Mouse (Mus musculus) heart, postnatal 4 days (tissue): ENCODE results near the gene Cd27. TPM values are rescaled to one million over a fixed set of nuclear protein-coding genes. Genes with fewer than 3 reads are reported as not detected.
A peak's percentile ranks its signal among the peaks of the same experiment; 100 is the strongest.

Experiments
- DNase-seq: peaks from one replicate; pipeline ENCODE4 v3.0.0; 2021
- total RNA-seq, 2 experiments: library from RNA; stranded (reverse); gene quantifications; 2 replicates each; pipeline ENCODE4 v1.2.3; 2021

Gene Cd27
- total RNA-seq, 2 experiments from 2014 or later, result 0.38 to 0.41 TPM

GRCm38 (mm10) chr6:125241566-125241965 is 4.8 kb upstream of the Cd27 start:
- no peak for DNase-seq

- no peak for DNase-seq
Measured at GRCm38 (mm10) chr6:125240617-125241016, 3.8 kb upstream of the Cd27 start.

GRCm38 (mm10) chr6:125239547-125239946 is 2.7 kb upstream of the Cd27 start:
- DNase-seq, result no peak

GRCm38 (mm10) chr6:125238396-125238795 is 1.6 kb upstream of the Cd27 start:
- no peak for DNase-seq

GRCm38 (mm10) chr6:125237421-125237820 is 611 bp upstream of the Cd27 start:
- no peak for DNase-seq

- DNase-seq, result no peak
Measured at GRCm38 (mm10) chr6:125236341-125236740, 469 bp downstream of the Cd27 start.

- DNase-seq, result no peak
Measured at GRCm38 (mm10) chr6:125234520-125234828, 2.3 kb downstream of the Cd27 start.

- DNase-seq, result peak; percentile 33
Measured at GRCm38 (mm10) chr6:125233816-125234519, 2.8 kb downstream of the Cd27 start.

- no peak for DNase-seq
Measured at GRCm38 (mm10) chr6:125232516-125232915, 4.3 kb downstream of the Cd27 start.

GRCm38 (mm10) chr6:125232045-125232437 is 4.8 kb downstream of the Cd27 start:
- DNase-seq, result no peak

- DNase-seq, result peak; percentile 69
Measured at GRCm38 (mm10) chr6:125231117-125232044, 5.4 kb downstream of the Cd27 start, which contains the start of gene Tapbpl. Tapbpl (minus strand) TSS chr6:125231860.

- DNase-seq, result no peak
Measured at GRCm38 (mm10) chr6:125230571-125230970, 6.2 kb downstream of the Cd27 start.

- DNase-seq, result no peak
Measured at GRCm38 (mm10) chr6:125225518-125226115, 11.2 kb downstream of the Cd27 start.

GRCm38 (mm10) chr6:125222577-125222976 is 14.2 kb downstream of the Cd27 start:
- no peak for DNase-seq

GRCm38 (mm10) chr6:125222146-125222545 is 14.7 kb downstream of the Cd27 start:
- DNase-seq, result no peak

GRCm38 (mm10) chr6:125221115-125221745 is 15.6 kb downstream of the Cd27 start:
- DNase-seq, result no peak

GRCm38 (mm10) chr6:125218963-125219362 is 17.8 kb downstream of the Cd27 start:
- peak; percentile 76 for DNase-seq

- no peak for DNase-seq
Measured at GRCm38 (mm10) chr6:125217899-125218298, 18.9 kb downstream of the Cd27 start.

GRCm38 (mm10) chr6:125216898-125217297 is 19.9 kb downstream of the Cd27 start:
- DNase-seq, result no peak

- DNase-seq, result peak; percentile 94
Measured at GRCm38 (mm10) chr6:125215148-125215954, 21.5 kb downstream of the Cd27 start, which contains the start of gene Vamp1. Vamp1 (plus strand) TSS chr6:125215551.

- DNase-seq, result no peak
Measured at GRCm38 (mm10) chr6:125213715-125214114, 23.1 kb downstream of the Cd27 start.

GRCm38 (mm10) chr6:125213129-125213528 is 23.7 kb downstream of the Cd27 start:
- DNase-seq, result no peak
